Mouse (Mus musculus) megakaryocyte, embryonic 14.5 days (primary cell): ENCODE measurements around the gene Plagl2.
"Not testable (repeated sequence)": the region's sequence is repeated elsewhere in the genome, so short reads cannot be mapped to it uniquely, and the experiment has no call there.

ENCODE experiments used
- FLI1 ChIP-seq: IDR thresholded peaks from 2 replicates; pipeline ENCODE4 v1.6.1; 2012; ENCODE audit warnings: low read length, inconsistent platforms, mixed read lengths
- GATA1 ChIP-seq: IDR thresholded peaks from 3 replicates; pipeline ENCODE4 v1.6.1; 2012; ENCODE audit warnings: mixed read lengths, low read length, inconsistent platforms, borderline replicate concordance

GRCm38 (mm10) chr2:153276846-153277245 is 35.6 kb upstream of the Plagl2 start:
- not testable (repeated sequence) for TF ChIP-seq GATA1, FLI1
